Mouse (Mus musculus) heart, embryonic 14.5 days (tissue): ENCODE results near the gene 2900026A02Rik. TPM values are rescaled to one million over a fixed set of nuclear protein-coding genes. Genes with fewer than 3 reads are reported as not detected.

Source experiments
- ATAC-seq: fragments of 200-750 bp; cut with Nextera tagmentation; 2 replicates; pipeline ENCODE4 v1.8.0; 2017; ENCODE audit warnings: low read depth, moderate TSS enrichment; ENCODE audit not compliant: insufficient number of reproducible peaks, insufficient read depth, low FRiP score
- H3K27ac ChIP-seq, 2 experiments: fragments of 200-500 bp in 1 of 2; fragments of 300-500 bp in 1 of 2; sonication (generic) in 1 of 2; replicated peaks in 1 of 2; 2 replicates each; pipeline ENCODE4 v1.5.1; 2012 to 2014; ENCODE audit warnings: low read depth in 2 of 2, low read length in 2 of 2, control low read depth in 1 of 2, mild to moderate bottlenecking in 1 of 2, mixed read lengths in 1 of 2; ENCODE audit not compliant: control insufficient read depth in 1 of 2, insufficient read depth in 1 of 2
- H3K27me3 ChIP-seq: fragments of 300-500 bp; sonication (generic); 2 replicates; pipeline ENCODE4 v1.6.1; 2014; ENCODE audit warnings: mild to moderate bottlenecking, low read length, control low read depth; ENCODE audit not compliant: control insufficient read depth, insufficient read depth
- H3K36me3 ChIP-seq: fragments of 300-500 bp; sonication (generic); 2 replicates; pipeline ENCODE4 v1.6.1; 2014; ENCODE audit warnings: mild to moderate bottlenecking, control low read depth, low read length, mixed read lengths; ENCODE audit not compliant: control insufficient read depth, insufficient read depth
- H3K4me1 ChIP-seq, 2 experiments: fragments of 200-500 bp in 1 of 2; fragments of 300-500 bp in 1 of 2; sonication (generic) in 1 of 2; 2 replicates each; pipeline ENCODE4 v1.6.1; 2012 to 2014; ENCODE audit warnings: low read length in 2 of 2, control low read depth in 1 of 2, mixed read lengths in 1 of 2; ENCODE audit not compliant: control insufficient read depth in 2 of 2, insufficient read depth in 2 of 2
- H3K4me2 ChIP-seq: fragments of 300-500 bp; sonication (generic); 2 replicates; pipeline ENCODE4 v1.6.1; 2014; ENCODE audit warnings: mild to moderate bottlenecking, low read length
- H3K4me3 ChIP-seq, 2 experiments: fragments of 200-500 bp in 1 of 2; fragments of 300-500 bp in 1 of 2; sonication (generic) in 1 of 2; 2 replicates each; pipeline ENCODE4 v1.5.1; 2012 to 2014; ENCODE audit warnings: low read length in 2 of 2, mild to moderate bottlenecking in 2 of 2, control low read depth in 1 of 2, low read depth in 1 of 2, moderate library complexity in 1 of 2; ENCODE audit not compliant: control insufficient read depth in 1 of 2, insufficient read depth in 1 of 2
- H3K9ac ChIP-seq: fragments of 300-500 bp; sonication (generic); 2 replicates; pipeline ENCODE4 v1.6.1; 2014; ENCODE audit warnings: mild to moderate bottlenecking, low read length
- H3K9me3 ChIP-seq: fragments of 300-500 bp; sonication (generic); 2 replicates; pipeline ENCODE4 v1.6.1; 2016; ENCODE audit warnings: low read length, control low read depth; ENCODE audit not compliant: control insufficient read depth
- WGBS: fragments of 180-500 bp; shearing (Covaris S2); extraction: QIAGEN DNeasy Blood & Tissue Kit; methylation state at CpG from one replicate; pipeline ENCODE4 v1.1.7; 2014; 5-methylcytosine and 5-hydroxymethylcytosine counted together
- polyA plus RNA-seq: library from polyadenylated mRNA; unstranded; fragments of >200 nt; fragmentation: Nextera tagmentation; extraction: Ambion mirVana; gene quantifications from 2 replicates; pipeline ENCODE4 v1.2.1, GENCODE M21; 2014

Gene 2900026A02Rik
- polyA plus RNA-seq: 10.3 TPM in 2 replicates

- Histone ChIP-seq H3K36me3 (no peaks in the 10 kb centered on the region), H3K9ac (peak within 1 kb of the TSS; percentile 80), H3K4me3 (peak within 1 kb of the TSS; percentile 69), H3K27ac (peak within 1 kb of the TSS in 1 of 2 experiments; percentile 50; a peak in 1 of 4 replicates), H3K4me2 (peak within 1 kb of the TSS; percentile 100), H3K27me3 (peaks cover 14% of the 10 kb centered on the region), H3K4me1 (peaks cover 0 to 6% of the 10 kb centered on the region in 2 experiments; a peak in 1 of 4 replicates), H3K9me3 (peaks cover 4% of the 10 kb centered on the region; the same call in 1 of the 2 replicates)
- peak; percentile 26; the same call in 1 of the 2 replicates for ATAC-seq
- 11% methylated on average over 46 of the region's 62 CpGs for WGBS
Measured at GRCm38 (mm10) chr5:113221147-113221865, at the start of gene 2900026A02Rik. 2900026A02Rik (minus strand) TSS chr5:113221236.

- Histone ChIP-seq H3K27ac (no peak overlapping the region), H3K9me3 (0 out of 2 replicates have a peak, but pooled peaks cover 3% of the 10 kb centered on the region), H3K4me3 (no peak overlapping the region), H3K4me1 (no peaks in the 10 kb centered on the region), H3K4me2 (no peak overlapping the region), H3K9ac (no peak overlapping the region), H3K27me3 (no peaks in the 10 kb centered on the region), H3K36me3 (no peaks in the 10 kb centered on the region)
- 69% methylated on average over 3 of the region's 3 CpGs for WGBS
- no peak for ATAC-seq
Measured at GRCm38 (mm10) chr5:113270043-113270442, 49.0 kb upstream of the 2900026A02Rik start.

GRCm38 (mm10) chr5:113268246-113268645, 47.2 kb upstream of the 2900026A02Rik start:
- ATAC-seq: no peak
- Histone ChIP-seq H3K4me3 (no peak overlapping the region), H3K9me3 (0 out of 2 replicates have a peak, but pooled peaks cover 3% of the 10 kb centered on the region), H3K27ac (no peak overlapping the region), H3K4me1 (no peaks in the 10 kb centered on the region), H3K27me3 (no peaks in the 10 kb centered on the region), H3K4me2 (no peak overlapping the region), H3K36me3 (no peaks in the 10 kb centered on the region), H3K9ac (no peak overlapping the region)

GRCm38 (mm10) chr5:113265637-113266036, 44.6 kb upstream of the 2900026A02Rik start:
- no peaks in the 10 kb centered on the region for H3K4me1 ChIP-seq
- no peak overlapping the region for H3K9ac ChIP-seq
- H3K4me2 ChIP-seq: no peak overlapping the region
- ATAC-seq: no peak
- H3K9me3 ChIP-seq: 0 out of 2 replicates have a peak, but pooled peaks cover 3% of the 10 kb centered on the region
- WGBS: 76% methylated on average over 8 of the region's 8 CpGs
- no peak overlapping the region for H3K27ac ChIP-seq
- no peaks in the 10 kb centered on the region for H3K36me3 ChIP-seq
- no peaks in the 10 kb centered on the region for H3K27me3 ChIP-seq
- H3K4me3 ChIP-seq: no peak overlapping the region

- H3K27me3 ChIP-seq: no peaks in the 10 kb centered on the region
- H3K9ac ChIP-seq: no peak overlapping the region
- peaks cover 2 to 8% of the 10 kb centered on the region in 2 experiments; a peak in 2 of 4 replicates for H3K4me1 ChIP-seq
- H3K36me3 ChIP-seq: no peaks in the 10 kb centered on the region
- WGBS: 91% methylated on average over 11 of the region's 11 CpGs
- no peak overlapping the region for H3K27ac ChIP-seq
- no peak for ATAC-seq
- no peak overlapping the region for H3K4me2 ChIP-seq
- 0 out of 2 replicates have a peak, but pooled peaks cover 2% of the 10 kb centered on the region for H3K9me3 ChIP-seq
- no peak overlapping the region for H3K4me3 ChIP-seq
Measured at GRCm38 (mm10) chr5:113250806-113251205, 29.8 kb upstream of the 2900026A02Rik start.

GRCm38 (mm10) chr5:113249263-113249930, 28.4 kb upstream of the 2900026A02Rik start:
- WGBS: 47% methylated on average over 8 of the region's 8 CpGs
- ATAC-seq: no peak
- Histone ChIP-seq H3K36me3 (no peaks in the 10 kb centered on the region), H3K4me3 (no peak overlapping the region), H3K9me3 (0 out of 2 replicates have a peak, but pooled peaks cover 2% of the 10 kb centered on the region), H3K4me2 (no peak overlapping the region), H3K9ac (no peak overlapping the region), H3K27ac (no peak overlapping the region), H3K27me3 (no peaks in the 10 kb centered on the region), H3K4me1 (peaks cover 2 to 8% of the 10 kb centered on the region in 2 experiments; a peak in 2 of 4 replicates)

- Histone ChIP-seq H3K9me3 (no peaks in the 10 kb centered on the region), H3K9ac (no peak overlapping the region), H3K4me1 (peaks cover 0 to 10% of the 10 kb centered on the region in 2 experiments; a peak in 1 of 4 replicates), H3K4me3 (no peak overlapping the region), H3K4me2 (no peak overlapping the region), H3K27ac (no peak overlapping the region), H3K27me3 (peaks cover 6% of the 10 kb centered on the region; the same call in 1 of the 2 replicates), H3K36me3 (no peaks in the 10 kb centered on the region)
- ATAC-seq: no peak
- 68% methylated on average over 5 of the region's 5 CpGs for WGBS
Measured at GRCm38 (mm10) chr5:113230196-113230595, 9.2 kb upstream of the 2900026A02Rik start.
